Mouse (Mus musculus) bone marrow macrophage, adult 2 months (primary cell): ENCODE measurements around the gene C2.

Experiments
- CTCF ChIP-seq: IDR thresholded peaks from 2 replicates; pipeline ENCODE4 v1.5.1; 2012; ENCODE audit warnings: low read depth, mild to moderate bottlenecking, low read length, moderate library complexity
- POLR2A ChIP-seq: IDR thresholded peaks from 2 replicates; pipeline ENCODE4 v1.6.1; 2012; ENCODE audit warnings: mild to moderate bottlenecking, low read depth, low read length, borderline replicate concordance

- no peak for TF ChIP-seq CTCF
- no peak for TF ChIP-seq POLR2A
Observed at GRCm38 (mm10) chr17:34946486-34947140, 48.5 kb upstream of the C2 start.
